ENCODE assay signal across 8 mouse cellular contexts in the genomic region with DNA sequence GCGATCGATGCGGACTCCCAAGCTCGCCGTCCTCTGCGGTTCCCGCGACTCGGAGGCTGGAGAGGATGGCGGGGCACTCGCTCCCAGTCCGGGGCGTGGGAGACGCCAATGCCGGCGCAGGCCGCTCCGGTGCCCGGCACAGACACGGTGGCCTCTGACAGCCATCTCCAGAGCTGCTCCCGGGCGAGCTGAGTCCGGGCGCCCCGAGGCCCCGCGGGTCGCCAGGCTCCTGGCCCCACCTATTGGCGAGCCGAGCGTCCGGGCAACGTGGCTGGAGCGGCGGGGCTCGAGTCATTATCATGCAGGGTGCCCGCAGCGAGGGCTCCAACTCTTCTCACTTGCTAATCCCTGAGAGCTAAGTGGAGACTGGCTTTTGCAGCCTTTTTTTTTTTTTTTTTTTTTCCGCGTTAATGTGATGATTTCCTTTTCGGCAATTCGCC. TPM values are rescaled to one million over a fixed set of nuclear protein-coding genes. Genes with fewer than 3 reads are reported as not detected.
A peak's percentile ranks its signal among the peaks of the same experiment; 100 is the strongest.
DNase-seq lines count a peak whose midpoint lies in the region; ATAC-seq and TF ChIP-seq lines count a peak whose summit lies in the region.

No protein-coding gene starts in this region.

- peak overlapping the region; percentile 32; the same call in 1 of the 2 replicates for H3K9ac ChIP-seq in lung, embryonic 15.5 days
- no peak overlapping the region for H3K9ac ChIP-seq in liver, postnatal 0 days (replicated peaks)

- H3K4me2 ChIP-seq in lung, embryonic 15.5 days: peak overlapping the region; percentile 97
- peak overlapping the region; percentile 59 for H3K4me2 ChIP-seq in liver, postnatal 0 days (ENCODE audit: low read depth, low read length)

- no peak for TF ChIP-seq EP300 in liver, postnatal 0 days (IDR thresholded peaks at IDR 0.05; ENCODE audit: low read depth)

- peak overlapping the region; percentile 63 for H3K4me3 ChIP-seq in lung, embryonic 15.5 days
- H3K4me3 ChIP-seq in lung, adult 2 months (replicated peaks; ENCODE audit: extremely low read depth, low read depth, low read length): no peak overlapping the region
- H3K4me3 ChIP-seq in liver, postnatal 0 days (ENCODE audit: low read depth, low read length): peak overlapping the region; percentile 15
- no peak overlapping the region for H3K4me3 ChIP-seq in thymus, adult 2 months (ENCODE audit: control insufficient read depth, insufficient read depth, low read length)

- no peak for DNase-seq in lung, adult 2 months
- peak; percentile 35 to 72 for DNase-seq in cerebellum, postnatal 4 days (ENCODE audit: low spot score in 2 of 2)
- peak; percentile 67 to 71 for DNase-seq in frontal cortex, postnatal 36 days (ENCODE audit: low spot score in 2 of 2)
- peak; percentile 38 to 68 for DNase-seq in layer of hippocampus, adult 8-10 months (ENCODE audit: low spot score in 2 of 2)
- peak; percentile 21 for DNase-seq in liver, postnatal 0 days
- peak; percentile 74 to 79 for DNase-seq in right cerebral cortex, postnatal 10 days (ENCODE audit: low spot score in 2 of 2)
- DNase-seq in thymus, adult 2 months: no peak

- TF ChIP-seq CTCF in lung, adult 2 months (IDR thresholded peaks at IDR 0.05; ENCODE audit: insufficient read depth, low read length): no peak
- no peak for TF ChIP-seq CTCF in liver, postnatal 0 days (IDR thresholded peaks at IDR 0.05; ENCODE audit: low read depth)
- TF ChIP-seq CTCF in thymus, adult 2 months (IDR thresholded peaks at IDR 0.05; ENCODE audit: borderline replicate concordance, control insufficient read depth, extremely low read depth, insufficient read depth, low read length, poor library complexity): no peak

- H3K27me3 ChIP-seq in lung, embryonic 15.5 days: peaks cover 42% of the 10 kb centered on the region
- peaks cover 35% of the 10 kb centered on the region for H3K27me3 ChIP-seq in liver, postnatal 0 days (ENCODE audit: insufficient read depth, low read length)
- H3K27me3 ChIP-seq in thymus, adult 2 months (ENCODE audit: control insufficient read depth, insufficient read depth, low read length): no peaks in the 10 kb centered on the region; the same call in 1 of the 2 replicates

- peaks cover 12% of the 10 kb centered on the region; the same call in 1 of the 2 replicates for H3K4me1 ChIP-seq in lung, embryonic 15.5 days
- H3K4me1 ChIP-seq in lung, adult 2 months (ENCODE audit: control insufficient read depth, insufficient read depth, low read length): peaks cover 5% of the 10 kb centered on the region
- H3K4me1 ChIP-seq in liver, postnatal 0 days (ENCODE audit: insufficient read depth): no peaks in the 10 kb centered on the region
- H3K4me1 ChIP-seq in thymus, adult 2 months (replicated peaks; ENCODE audit: control insufficient read depth, insufficient read depth, low read length): no peaks in the 10 kb centered on the region

- H3K9me3 ChIP-seq in lung, embryonic 15.5 days: no peaks in the 10 kb centered on the region
- H3K9me3 ChIP-seq in liver, postnatal 0 days (ENCODE audit: low read length): no peaks in the 10 kb centered on the region

- no peak for TF ChIP-seq POLR2A in lung, adult 2 months (IDR thresholded peaks at IDR 0.05; ENCODE audit: borderline replicate concordance, extremely low read depth, low read depth, low read length)
- TF ChIP-seq POLR2A in thymus, adult 2 months (IDR thresholded peaks at IDR 0.05; ENCODE audit: control insufficient read depth, extremely low read depth, insufficient read depth, low read length, poor library complexity): no peak

- H3K27ac ChIP-seq in lung, embryonic 15.5 days: no peak overlapping the region
- H3K27ac ChIP-seq in liver, postnatal 0 days (ENCODE audit: low read depth): no peak overlapping the region
- H3K27ac ChIP-seq in thymus, adult 2 months (ENCODE audit: control insufficient read depth, insufficient read depth, low read length): no peak overlapping the region

- under 1% methylated on average over 42 of the region's 42 CpGs for WGBS in lung, embryonic 15.5 days
- 1% methylated on average over 42 of the region's 42 CpGs for whole genome bisulfite sequencing in lung, adult 2 months
- under 1% methylated on average over 39 of the region's 42 CpGs for WGBS in liver, postnatal 0 days (ENCODE audit: insufficient replicate concordance)
- WGBS in thymus, adult 2 months: 3% methylated on average over 42 of the region's 42 CpGs

- H3K36me3 ChIP-seq in lung, embryonic 15.5 days: no peaks in the 10 kb centered on the region
- no peaks in the 10 kb centered on the region for H3K36me3 ChIP-seq in liver, postnatal 0 days (replicated peaks; ENCODE audit: insufficient read depth, low read length)
- H3K36me3 ChIP-seq in thymus, adult 2 months (ENCODE audit: control insufficient read depth, insufficient read depth, low read length): no peaks in the 10 kb centered on the region

- ATAC-seq in lung, embryonic 15.5 days (ENCODE audit: borderline replicate concordance, extremely low read depth, low FRiP score, low TSS enrichment): peak; percentile 56; the same call in 1 of the 2 replicates
- ATAC-seq in liver, postnatal 0 days: no peak

RNA-seq across cellular contexts. Expression of gene Grid2, which starts 1.8 kb away (rescaled TPM):
- 1.1 TPM in 2 replicates for polyA plus RNA-seq in lung, embryonic 15.5 days (2015; fragmentation: Nextera tagmentation; extraction: Ambion mirVana)
- polyA plus RNA-seq in lung, adult 2 months (2012; rRNA removed): 0.04 and 0.05 TPM in 2 replicates
- total RNA-seq in layer of hippocampus, adult 8-10 months (2022): 10 to 100 TPM; 13.2 to 17.8 (median 16.2) TPM
- not detected in 2 replicates for polyA plus RNA-seq in liver, postnatal 0 days (2015; fragmentation: Nextera tagmentation; extraction: Ambion mirVana)
- 0.04 TPM in 2 replicates for polyA plus RNA-seq in thymus, adult 2 months (2012; rRNA removed)

Comparison
In these comparisons a context has a peak if more than half of its experiments do, and no peak if none do; other contexts are left out.
1. H3K4me3 ChIP-seq: peak in lung, embryonic 15.5 days (single experiment) and liver, postnatal 0 days (single experiment); none in lung, adult 2 months (single experiment) and thymus, adult 2 months (single experiment).
2. DNase-seq: peak in cerebellum, postnatal 4 days (2 of 2), frontal cortex, postnatal 36 days (2 of 2), layer of hippocampus, adult 8-10 months (2 of 2), liver, postnatal 0 days (single experiment) and right cerebral cortex, postnatal 10 days (2 of 2); none in lung, adult 2 months (single experiment) and thymus, adult 2 months (single experiment).